Mouse (Mus musculus): ENCODE data around the gene Btg2. TPM values are rescaled to one million over a fixed set of nuclear protein-coding genes. Genes with fewer than 3 reads are reported as not detected.
A peak's percentile ranks its signal among the peaks of the same experiment; 100 is the strongest.

The Btg2 gene
- total RNA-seq, 2 experiments from 2014 or later, result 31.1 to 32.0 TPM

DNA sequence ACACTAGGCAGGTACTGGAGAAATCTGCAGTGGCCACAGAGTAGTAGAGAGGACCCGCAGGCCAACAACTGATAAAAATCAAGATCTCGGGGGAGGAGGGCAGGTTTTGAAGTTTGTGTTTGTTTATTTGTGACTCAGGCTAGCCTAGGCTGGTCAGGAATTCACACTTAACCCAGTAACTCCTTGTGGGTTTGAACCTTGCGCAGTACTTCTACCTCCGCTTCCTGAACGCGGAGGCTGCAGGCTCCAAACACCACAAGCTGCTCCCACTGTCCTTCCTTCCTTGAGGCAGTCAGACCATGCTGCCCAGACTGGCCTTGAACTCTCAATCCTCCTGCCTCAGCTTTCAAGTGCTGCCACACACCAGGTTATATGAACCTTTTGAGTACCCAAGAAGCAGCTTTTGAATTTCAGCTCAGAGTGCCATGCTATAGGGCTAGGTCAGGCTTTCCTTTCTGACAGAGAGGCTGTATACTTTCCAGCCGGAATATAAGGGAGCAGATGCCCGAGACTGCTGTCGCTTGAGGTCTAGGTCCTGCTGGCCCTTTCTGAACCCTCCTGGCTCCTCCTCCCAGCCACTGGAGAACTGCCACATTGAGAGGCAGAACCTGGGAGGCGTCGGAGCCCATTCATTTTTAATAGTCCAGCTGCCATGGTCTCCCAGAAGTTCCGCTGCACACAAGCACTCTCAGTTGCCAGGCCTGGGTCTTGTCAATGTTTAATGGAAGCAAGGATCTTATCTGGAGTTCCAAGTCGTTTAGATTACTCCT lies 19.2 kb upstream of the Btg2 start:
- DNase-seq, result peak; percentile 90 to 91

DNA sequence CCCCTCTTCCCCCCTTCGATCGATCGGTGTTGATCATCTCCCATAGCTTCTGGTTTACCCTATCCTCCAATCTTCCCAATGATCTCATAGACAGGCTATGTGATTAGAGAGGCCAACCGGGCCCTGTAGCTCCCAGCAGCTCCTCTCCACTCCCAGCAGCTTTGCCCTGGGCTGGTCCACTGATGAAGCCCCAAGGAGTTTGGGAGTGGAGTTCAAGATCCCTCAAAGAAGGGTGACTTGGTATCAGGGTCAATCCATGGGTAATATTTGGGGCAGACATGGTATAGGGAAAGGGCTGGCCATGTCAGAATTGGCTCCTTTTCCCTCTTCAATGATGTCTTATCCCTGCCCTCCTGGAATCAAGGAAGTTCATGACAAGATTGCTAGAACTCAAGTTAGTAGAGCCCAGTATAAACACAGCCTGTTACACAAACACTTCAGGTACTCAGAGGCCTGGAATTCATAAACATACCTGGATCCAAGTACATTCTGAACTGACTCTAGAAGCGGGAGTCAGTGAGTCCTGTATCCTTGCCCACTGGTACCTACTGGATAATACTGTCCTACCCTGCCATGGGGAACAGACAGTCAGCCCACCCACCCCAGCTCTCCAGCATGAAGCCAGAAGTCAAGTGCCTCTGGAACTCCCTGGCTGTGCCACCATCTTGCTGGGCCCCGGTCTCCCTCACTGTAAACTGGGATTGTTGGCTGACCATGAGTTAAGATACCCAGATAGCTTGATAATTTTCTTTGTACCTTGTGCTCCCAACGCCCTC lies 18.3 kb upstream of the Btg2 start:
- DNase-seq, result peak in 1 of 2 experiments; percentile 32

GRCm38 (mm10) chr1:134096264-134096934 lies 17.5 kb upstream of the Btg2 start:
- peak; percentile 63 to 72 for DNase-seq

GRCm38 (mm10) chr1:134095721-134096120 lies 16.8 kb upstream of the Btg2 start:
- DNase-seq, result peak in 1 of 2 experiments; percentile 21

DNA sequence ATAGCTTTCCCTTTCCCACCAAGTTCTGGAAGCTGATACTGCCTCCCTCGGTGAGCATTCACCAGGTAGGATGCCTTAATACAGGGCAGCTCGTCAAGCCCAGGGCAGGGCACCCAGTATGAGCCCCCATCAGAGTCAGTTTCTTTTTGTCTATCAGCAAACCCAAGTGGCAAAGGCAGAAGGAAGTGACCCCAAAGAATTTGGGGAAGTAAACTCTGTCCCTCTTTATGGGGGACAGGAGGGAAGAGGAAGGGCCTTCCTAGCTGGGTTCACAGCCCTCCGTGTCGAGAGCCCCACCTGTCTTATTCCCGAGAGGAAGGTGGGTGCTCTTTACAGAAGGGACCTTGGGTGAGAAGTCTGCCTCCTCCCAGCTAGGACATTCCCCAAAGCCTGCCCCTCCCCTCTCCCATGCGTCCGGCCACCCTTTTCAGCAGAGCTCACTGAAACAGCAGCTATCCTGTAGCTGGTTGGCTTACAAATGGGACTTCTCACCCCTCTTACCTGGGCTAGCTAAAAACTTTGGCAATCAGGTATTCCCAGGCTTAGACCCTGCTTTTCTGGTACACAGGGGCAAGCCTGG lies 16.2 kb upstream of the Btg2 start:
- DNase-seq, result peak in 1 of 2 experiments; percentile 41

GRCm38 (mm10) chr1:134093771-134094526 lies 15.0 kb upstream of the Btg2 start:
- peak; percentile 74 to 75 for DNase-seq

GRCm38 (mm10) chr1:134092852-134093770 lies 14.2 kb upstream of the Btg2 start:
- DNase-seq, result peak; percentile 95 to 98

DNA sequence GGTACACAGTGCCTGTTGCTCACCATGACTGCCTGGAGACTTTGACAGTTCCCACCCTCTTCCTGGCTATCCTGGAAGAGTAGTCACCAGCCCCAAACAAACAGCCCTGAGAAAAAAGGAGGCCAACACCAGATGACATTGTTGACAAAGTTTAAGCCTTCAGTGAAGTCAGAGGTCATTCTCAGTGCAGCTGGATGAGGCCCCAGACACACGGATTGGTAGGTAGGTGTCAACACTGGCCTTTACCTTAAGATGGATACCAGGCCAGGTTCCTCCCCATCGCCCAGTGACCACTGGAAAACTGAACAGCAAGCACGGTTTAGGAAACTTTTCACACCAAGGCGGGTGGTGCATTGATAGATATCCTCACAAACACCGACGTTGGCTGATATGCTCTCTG lies 13.4 kb upstream of the Btg2 start:
- peak in 1 of 2 experiments; percentile 44 for DNase-seq

- no peak for DNase-seq
Measured at GRCm38 (mm10) chr1:134091851-134092250, 12.9 kb upstream of the Btg2 start.

DNA sequence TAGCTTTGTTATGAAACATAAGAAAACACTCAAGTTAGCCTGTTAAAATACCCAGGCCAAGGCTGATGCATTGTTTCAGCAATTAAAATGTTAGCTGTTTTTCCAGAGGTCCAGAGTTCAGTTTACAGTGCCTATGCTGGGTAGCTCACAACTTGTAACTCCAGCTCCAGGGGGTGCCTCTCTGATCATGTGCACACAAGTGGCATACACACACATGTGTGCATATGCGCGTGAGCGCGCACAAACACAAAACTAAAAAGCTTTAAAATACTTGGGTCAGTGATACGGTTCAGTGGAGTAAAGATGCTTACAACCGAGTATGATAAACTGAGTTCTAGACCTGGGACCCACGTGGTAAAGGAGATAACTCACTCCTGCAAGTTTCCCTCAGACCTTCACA lies 10.2 kb upstream of the Btg2 start:
- no peak for DNase-seq

GRCm38 (mm10) chr1:134086811-134087398 lies 8.0 kb upstream of the Btg2 start:
- peak; percentile 72 to 73 for DNase-seq

GRCm38 (mm10) chr1:134086017-134086416 lies 7.1 kb upstream of the Btg2 start:
- no peak for DNase-seq

DNA sequence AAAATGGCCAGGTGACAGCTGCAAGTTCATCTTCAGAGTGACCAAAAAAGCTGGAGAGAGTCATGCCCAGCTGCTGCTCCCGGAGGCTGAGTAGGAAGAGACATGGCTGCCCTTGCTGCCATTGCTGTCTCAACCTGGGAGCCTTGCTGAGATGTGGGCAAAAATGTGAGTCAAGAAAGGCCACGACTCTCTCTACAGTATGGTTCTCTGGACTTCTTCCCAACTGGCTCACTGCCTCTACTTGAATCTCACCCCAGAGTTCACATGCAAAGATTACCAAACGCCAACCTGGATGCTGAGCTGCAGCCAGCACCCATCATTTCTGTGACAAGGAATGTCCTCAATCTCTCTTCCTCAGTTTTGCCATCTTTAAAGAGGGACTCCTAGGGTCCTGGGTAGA lies 5.2 kb upstream of the Btg2 start:
- DNase-seq, result peak in 1 of 2 experiments; percentile 56

GRCm38 (mm10) chr1:134083676-134084075 lies 4.8 kb upstream of the Btg2 start:
- DNase-seq, result peak in 1 of 2 experiments; percentile 53

DNA sequence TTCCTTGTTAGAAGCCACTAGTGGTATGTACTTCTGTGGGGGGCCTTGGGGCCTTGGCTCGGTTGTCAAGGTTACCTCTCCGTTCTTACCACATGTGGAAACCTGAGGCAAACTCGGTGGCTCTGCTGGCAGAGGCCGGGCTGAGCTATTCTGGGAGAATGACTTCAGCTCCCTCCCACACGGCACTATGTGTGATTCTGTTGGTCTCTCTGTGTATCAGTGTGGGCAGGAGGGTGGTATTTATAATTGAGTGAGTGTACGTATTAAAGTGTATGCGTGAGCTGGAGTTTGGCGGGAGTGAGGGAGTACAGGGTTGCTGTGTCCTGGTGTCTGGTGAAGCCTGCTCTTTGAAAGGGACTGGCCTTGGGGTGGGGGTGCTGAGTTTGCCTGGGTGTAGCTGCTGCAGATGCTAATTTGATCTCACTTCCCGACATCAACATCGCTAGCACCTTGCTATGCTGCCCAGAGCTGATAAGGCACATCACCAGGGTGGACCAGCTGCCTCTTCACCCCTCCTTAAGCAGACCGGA lies 4.1 kb upstream of the Btg2 start:
- peak; percentile 84 to 85 for DNase-seq

DNA sequence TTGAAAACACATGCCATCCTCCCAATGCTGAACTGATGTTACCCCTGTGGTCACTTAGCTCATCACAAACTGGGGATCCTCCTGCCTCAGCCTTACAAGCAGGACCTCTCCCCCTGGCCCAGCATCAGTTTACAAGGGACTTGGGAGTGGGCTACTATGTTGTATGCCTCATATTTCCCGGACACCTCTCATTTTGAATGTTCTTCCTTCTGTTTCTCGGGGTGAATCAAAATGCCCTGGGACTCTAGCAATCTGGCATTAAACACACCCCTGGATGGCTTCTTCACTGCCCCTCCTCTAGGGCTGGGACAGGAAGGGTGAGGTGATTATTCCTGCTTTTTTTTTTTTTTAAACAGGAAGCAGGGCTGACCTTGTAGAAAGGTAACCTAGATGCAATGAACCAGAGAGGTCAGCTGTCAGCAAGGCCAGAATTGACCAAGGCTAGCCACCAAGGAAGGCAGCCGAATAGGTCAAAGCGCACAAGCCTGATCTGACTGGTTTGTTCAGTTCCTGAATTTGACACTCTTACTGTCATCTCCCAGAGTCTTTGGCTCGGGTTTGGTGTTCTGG lies 2.0 kb upstream of the Btg2 start:
- DNase-seq, result peak; percentile 43 to 53

DNA sequence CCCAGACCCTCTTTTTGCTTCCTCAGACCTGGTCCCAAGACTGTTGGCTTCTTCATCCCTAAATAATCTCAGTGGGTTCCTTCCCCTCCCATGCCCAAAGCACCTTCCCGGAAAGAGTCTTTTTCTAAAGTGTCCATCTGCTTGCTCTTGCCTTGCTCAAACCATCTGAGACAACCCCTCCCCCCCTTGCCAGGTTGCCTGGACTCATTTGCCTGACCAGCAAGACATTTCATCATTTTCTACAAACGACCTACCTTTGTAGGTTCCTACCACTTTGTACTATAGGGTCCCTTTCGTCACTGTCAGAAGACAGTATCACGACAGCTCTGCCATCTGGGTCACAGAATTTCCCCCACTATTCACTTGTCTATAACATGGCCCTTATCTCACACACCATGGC lies 1.5 kb upstream of the Btg2 start:
- peak in 1 of 2 experiments; percentile 31 for DNase-seq

DNA sequence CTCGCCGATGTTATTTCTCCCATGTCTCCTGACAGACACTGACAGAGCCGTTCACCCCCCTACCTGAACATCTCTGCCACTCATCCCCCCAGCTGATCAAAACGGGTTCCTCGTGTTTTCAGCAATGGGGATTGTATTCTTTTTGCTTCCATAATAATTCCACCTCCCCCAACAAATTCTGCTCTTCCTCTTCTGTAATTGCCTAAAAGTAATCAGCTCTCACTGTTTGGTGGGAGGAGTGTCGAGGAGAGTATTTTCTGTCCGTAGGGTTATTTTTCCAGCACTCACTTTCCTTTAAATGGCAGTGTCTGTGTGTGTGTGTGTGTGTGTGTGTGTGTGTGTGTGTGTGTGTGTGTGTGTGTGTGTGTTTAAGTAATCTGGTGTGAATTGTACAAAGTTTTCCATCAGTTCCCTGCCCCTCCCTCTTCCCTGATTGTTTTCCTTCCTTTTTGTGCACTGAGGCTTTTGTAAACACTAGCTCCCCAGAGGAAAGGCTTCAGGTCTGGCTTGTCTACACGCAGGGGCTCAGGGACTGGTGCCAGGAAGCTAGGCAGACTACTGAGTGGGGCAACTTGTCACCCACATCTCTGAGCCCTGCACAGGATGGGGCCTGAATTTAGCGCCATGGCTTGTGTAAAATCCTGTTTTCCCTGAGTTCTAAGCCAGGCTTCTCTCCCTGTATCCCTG lies 700 bp upstream of the Btg2 start:
- DNase-seq, result peak; percentile 80 to 90

Data from heart, adult 18-20 months (tissue).